Mouse (Mus musculus): ENCODE measurements around the gene Vstm2l. TPM values are rescaled to one million over a fixed set of nuclear protein-coding genes. Genes with fewer than 3 reads are reported as not detected.

Vstm2l gene
- not detected for polyA plus RNA-seq (2014; fragmentation: Illumina TruSeq; extraction: RNeasy Lipid Tissue Mini Kit (QIAGEN cat#74804); ENCODE audit: insufficient read depth, low read depth, low replicate concordance)

DNA sequence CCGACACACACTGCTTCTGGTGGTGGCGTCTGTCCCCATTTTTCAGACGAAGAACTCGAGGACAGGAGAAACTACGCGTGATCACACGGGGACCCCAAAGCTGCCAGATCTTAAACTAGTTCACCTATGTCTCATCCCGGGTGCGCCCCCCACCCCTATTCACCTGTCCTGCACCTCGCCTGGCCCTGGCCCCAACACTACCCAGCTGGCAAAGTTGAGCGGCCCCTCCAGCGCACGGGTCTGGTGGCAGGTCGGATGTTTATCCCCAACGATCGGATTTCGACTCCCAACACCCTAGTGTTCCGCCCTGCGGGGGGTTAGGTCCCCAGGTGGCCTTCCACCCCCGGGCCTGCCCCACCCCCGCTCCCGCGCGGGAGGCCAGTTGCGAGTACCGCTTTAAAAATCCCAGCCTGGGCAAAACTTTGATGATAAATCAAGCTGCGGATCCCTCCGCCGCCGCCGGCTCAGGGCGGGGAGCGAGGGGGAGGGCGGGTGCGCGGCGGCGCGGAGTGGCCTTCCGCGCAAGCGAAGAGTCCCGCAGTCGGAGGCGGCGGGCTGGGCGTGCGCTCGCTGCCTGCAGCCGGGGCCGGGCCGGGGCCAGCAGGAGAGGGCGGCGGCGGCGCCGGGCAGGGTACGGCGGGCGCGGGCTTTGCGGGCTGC is at the start of gene Vstm2l:
TSS of gene Vstm2l (plus strand) at position 549 of the 660 bp plus-strand sequence.

Other genes starting within 250 kb of the Vstm2l start
- 13.3 TPM for gene Ctnnbl1, start 177.3 kb upstream of the Vstm2l start, polyA plus RNA-seq (2014; fragmentation: Illumina TruSeq; extraction: RNeasy Lipid Tissue Mini Kit (QIAGEN cat#74804); ENCODE audit: insufficient read depth, low read depth, low replicate concordance)
- gene Tti1, start 113.8 kb downstream of the Vstm2l start, polyA plus RNA-seq (2014; fragmentation: Illumina TruSeq; extraction: RNeasy Lipid Tissue Mini Kit (QIAGEN cat#74804); ENCODE audit: insufficient read depth, low read depth, low replicate concordance), result 5.4 TPM
- 10.4 TPM for gene Rprd1b, start 113.8 kb downstream of the Vstm2l start, polyA plus RNA-seq (2014; fragmentation: Illumina TruSeq; extraction: RNeasy Lipid Tissue Mini Kit (QIAGEN cat#74804); ENCODE audit: insufficient read depth, low read depth, low replicate concordance)
- gene Tgm2, start 231.8 kb downstream of the Vstm2l start, polyA plus RNA-seq (2014; fragmentation: Illumina TruSeq; extraction: RNeasy Lipid Tissue Mini Kit (QIAGEN cat#74804); ENCODE audit: insufficient read depth, low read depth, low replicate concordance), result 158 TPM

Data from lung, adult 10 weeks (tissue).